Mouse (Mus musculus): ENCODE results near the gene Cdip1.
A peak's percentile ranks its signal among the peaks of the same experiment; 100 is the strongest.

Cdip1 gene

GRCm38 (mm10) chr16:4781524-4782196 lies 8.4 kb downstream of the Cdip1 start:
- no peak for TF ChIP-seq GATA4 (IDR thresholded peaks at IDR 0.05; ENCODE audit: insufficient replicate concordance, low read length)

- TF ChIP-seq GATA4 (IDR thresholded peaks at IDR 0.05; ENCODE audit: insufficient replicate concordance, low read length) = no peak
Measured at GRCm38 (mm10) chr16:4778940-4779339, 11.2 kb downstream of the Cdip1 start.

- TF ChIP-seq GATA4 (IDR thresholded peaks at IDR 0.05; ENCODE audit: insufficient replicate concordance, low read length) = no peak
Measured at GRCm38 (mm10) chr16:4777905-4778609, 12.0 kb downstream of the Cdip1 start.

GRCm38 (mm10) chr16:4777171-4777904 lies 12.8 kb downstream of the Cdip1 start:
- TF ChIP-seq GATA4 (IDR thresholded peaks at IDR 0.05; ENCODE audit: insufficient replicate concordance, low read length) = no peak

GRCm38 (mm10) chr16:4773289-4773970 lies 16.7 kb downstream of the Cdip1 start:
- no peak for TF ChIP-seq GATA4 (IDR thresholded peaks at IDR 0.05; ENCODE audit: insufficient replicate concordance, low read length)

- no peak for TF ChIP-seq GATA4 (IDR thresholded peaks at IDR 0.05; ENCODE audit: insufficient replicate concordance, low read length)
Measured at GRCm38 (mm10) chr16:4768719-4769118, 21.4 kb downstream of the Cdip1 start.

- no peak for TF ChIP-seq GATA4 (IDR thresholded peaks at IDR 0.05; ENCODE audit: insufficient replicate concordance, low read length)
Measured at GRCm38 (mm10) chr16:4767012-4767790, 22.9 kb downstream of the Cdip1 start.

GRCm38 (mm10) chr16:4765852-4766251 lies 24.2 kb downstream of the Cdip1 start:
- TF ChIP-seq GATA4 (IDR thresholded peaks at IDR 0.05; ENCODE audit: insufficient replicate concordance, low read length) = no peak

GRCm38 (mm10) chr16:4763276-4763675 lies 26.8 kb downstream of the Cdip1 start:
- peak; percentile 31; the same call in 1 of the 2 replicates for TF ChIP-seq GATA4 (IDR thresholded peaks at IDR 0.05; ENCODE audit: insufficient replicate concordance, low read length)

GRCm38 (mm10) chr16:4762437-4762836 lies 27.7 kb downstream of the Cdip1 start:
- no peak for TF ChIP-seq GATA4 (IDR thresholded peaks at IDR 0.05; ENCODE audit: insufficient replicate concordance, low read length)

GRCm38 (mm10) chr16:4754045-4754444 lies 36.0 kb downstream of the Cdip1 start:
- TF ChIP-seq GATA4 (IDR thresholded peaks at IDR 0.05; ENCODE audit: insufficient replicate concordance, low read length) = 0 out of 2 replicates have a peak, but pooled peaks have one; percentile 20

- no peak for TF ChIP-seq GATA4 (IDR thresholded peaks at IDR 0.05; ENCODE audit: insufficient replicate concordance, low read length)
Measured at GRCm38 (mm10) chr16:4752155-4752554, 37.9 kb downstream of the Cdip1 start.

GRCm38 (mm10) chr16:4742186-4742585 lies 47.9 kb downstream of the Cdip1 start:
- no peak for TF ChIP-seq GATA4 (IDR thresholded peaks at IDR 0.05; ENCODE audit: insufficient replicate concordance, low read length)

- no peak for TF ChIP-seq GATA4 (IDR thresholded peaks at IDR 0.05; ENCODE audit: insufficient replicate concordance, low read length)
Measured at GRCm38 (mm10) chr16:4739994-4740393, 50.1 kb downstream of the Cdip1 start.

Data from liver, adult (tissue).